Mouse (Mus musculus): ENCODE data around the gene Ap2b1.

DNA sequence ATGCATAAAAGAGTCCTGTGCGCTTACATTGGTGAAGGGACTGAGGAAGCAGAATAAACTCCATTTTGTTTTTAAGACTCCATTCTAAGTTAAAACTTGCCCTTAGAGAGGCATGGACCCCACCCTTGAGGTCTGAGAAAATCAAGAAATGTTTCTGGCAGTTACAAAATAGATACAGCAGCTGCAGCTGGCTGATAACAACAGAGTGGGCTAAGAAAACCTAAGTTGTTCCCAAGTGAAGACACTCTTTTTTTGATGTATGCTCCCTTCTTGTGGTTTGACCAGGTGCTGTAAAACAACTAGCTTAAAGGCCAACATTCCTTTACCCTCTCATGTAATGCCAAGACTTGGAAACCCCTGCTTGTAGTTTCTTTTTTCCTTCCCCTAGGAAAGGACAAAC, 36.2 kb upstream of the Ap2b1 start:
- no peak for TF ChIP-seq POLR2A (IDR thresholded peaks at IDR 0.05; ENCODE audit: low read depth, low read length)
- TF ChIP-seq CTCF (IDR thresholded peaks at IDR 0.05; ENCODE audit: borderline replicate concordance, insufficient read depth, low read length), result no peak

Measured in embryonic fibroblast, embryonic 13.5 days (primary cell).